Mouse (Mus musculus): ENCODE data around the gene Parp4. TPM values are rescaled to one million over a fixed set of nuclear protein-coding genes. Genes with fewer than 3 reads are reported as not detected.

Gene Parp4
- polyA plus RNA-seq (2015; fragmentation: Nextera tagmentation; extraction: Ambion mirVana) = 6.6 and 7.2 TPM in 2 replicates

DNA sequence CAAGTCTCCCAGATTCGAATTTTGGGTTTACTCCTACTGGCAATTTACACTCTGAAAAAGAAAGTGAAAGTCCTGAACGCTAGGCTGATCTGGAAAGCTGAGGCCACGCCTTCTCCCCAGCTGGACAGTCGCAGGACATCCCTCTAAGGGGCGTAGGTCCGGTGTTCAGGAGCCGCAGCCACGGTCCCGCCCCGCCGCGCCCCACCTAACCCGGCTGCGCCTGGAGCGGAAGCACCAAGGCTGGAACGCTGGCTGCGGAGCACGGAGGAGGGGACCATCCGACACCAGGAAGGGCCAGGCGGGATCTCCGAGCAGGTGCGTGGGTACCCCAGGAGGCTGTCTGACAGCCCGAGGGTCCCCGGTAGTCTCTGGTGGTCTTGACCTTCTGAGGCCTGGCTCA lies at the start of gene Parp4, which contains the start of gene Cenpj:
Gene Parp4, plus strand, starts transcription at position 204 of the 400 bp plus-strand sequence.
Gene Cenpj, minus strand, starts transcription at position 10 of the 400 bp plus-strand sequence.
- peak; percentile 9; the same call in 1 of the 2 replicates for TF ChIP-seq CTCF (IDR thresholded peaks at IDR 0.05; ENCODE audit: low read depth)
- TF ChIP-seq EP300 (optimal IDR thresholded peaks at IDR 0.05) = no peak
- Histone ChIP-seq H3K36me3 (ENCODE audit: control insufficient read depth, insufficient read depth, low read length) (no peaks in the 10 kb centered on the region), H3K4me3 (ENCODE audit: low read depth, low read length) (peak within 1 kb of the TSS; percentile 62), H3K4me1 (replicated peaks; ENCODE audit: control insufficient read depth, insufficient read depth) (no peaks in the 10 kb centered on the region), H3K27ac (replicated peaks) (peak within 1 kb of the TSS; percentile 75), H3K9ac (ENCODE audit: low read length) (peak within 1 kb of the TSS; percentile 67), H3K4me2 (replicated peaks; ENCODE audit: low read depth) (peak within 1 kb of the TSS; percentile 73), H3K27me3 (ENCODE audit: control insufficient read depth, insufficient read depth, low read length) (no peaks in the 10 kb centered on the region), H3K9me3 (ENCODE audit: control insufficient read depth, low read length) (no peaks in the 10 kb centered on the region)
- DNase-seq (ENCODE audit: low spot score) (peak; percentile 93), ATAC-seq (ENCODE audit: low FRiP score, low TSS enrichment) (peak; percentile 93)
- under 1% methylated on average over 24 of the region's 24 CpGs for WGBS

DNA sequence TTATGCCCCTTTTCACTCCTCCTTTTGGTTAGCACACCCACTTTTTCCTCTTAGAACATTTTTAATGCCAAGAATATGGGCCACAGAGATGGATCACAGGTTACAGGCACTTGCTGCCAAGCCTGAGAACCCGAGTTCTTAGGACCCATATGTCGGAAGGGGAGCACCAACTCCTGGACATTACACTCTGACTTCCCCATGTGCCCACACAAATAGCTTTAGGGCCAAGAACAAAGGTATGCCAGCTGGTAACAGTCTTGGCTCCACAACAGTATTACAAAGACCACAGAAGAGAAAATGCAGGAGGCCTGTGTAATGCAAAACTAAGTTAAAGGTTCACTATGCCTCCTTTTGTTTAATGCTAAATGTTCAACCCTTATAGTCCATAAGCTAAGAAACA lies 44.6 kb upstream of the Parp4 start:
- Histone ChIP-seq H3K9ac (ENCODE audit: low read length) (no peak overlapping the region), H3K36me3 (ENCODE audit: control insufficient read depth, insufficient read depth, low read length) (no peaks in the 10 kb centered on the region), H3K4me2 (replicated peaks; ENCODE audit: low read depth) (no peak overlapping the region), H3K4me3 (ENCODE audit: low read depth, low read length) (no peak overlapping the region), H3K4me1 (replicated peaks; ENCODE audit: control insufficient read depth, insufficient read depth) (no peaks in the 10 kb centered on the region), H3K27me3 (ENCODE audit: control insufficient read depth, insufficient read depth, low read length) (no peaks in the 10 kb centered on the region), H3K27ac (replicated peaks) (no peak overlapping the region), H3K9me3 (ENCODE audit: control insufficient read depth, low read length) (no peaks in the 10 kb centered on the region)
- no peak for TF ChIP-seq CTCF (IDR thresholded peaks at IDR 0.05; ENCODE audit: low read depth)
- no peak for TF ChIP-seq EP300 (optimal IDR thresholded peaks at IDR 0.05)
- DNase-seq (ENCODE audit: low spot score) (no peak), ATAC-seq (ENCODE audit: low FRiP score, low TSS enrichment) (no peak)
- WGBS = 85% methylated on average over 2 of the region's 2 CpGs

DNA sequence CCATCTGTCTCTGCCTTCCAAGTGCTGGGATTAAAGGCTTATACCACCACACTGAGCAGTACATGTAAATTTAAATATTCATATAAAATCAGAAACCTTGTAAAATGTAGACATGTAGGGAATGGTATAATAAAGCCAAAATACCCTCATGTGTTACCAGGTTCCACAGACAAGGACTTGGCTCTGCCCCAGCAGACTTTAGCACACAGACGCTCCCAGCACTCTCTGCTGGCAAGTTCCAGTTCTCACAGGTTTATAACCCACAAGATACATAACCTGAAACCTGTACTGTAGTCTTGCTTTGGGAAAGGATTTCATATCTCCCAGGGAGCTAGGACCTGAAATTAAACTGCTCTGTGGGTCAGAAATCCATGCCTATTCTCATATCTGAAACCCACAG lies 30.5 kb upstream of the Parp4 start:
- WGBS = 66% methylated on average over 1 of the region's 1 CpGs
- Histone ChIP-seq H3K4me3 (ENCODE audit: low read depth, low read length) (no peak overlapping the region), H3K4me2 (replicated peaks; ENCODE audit: low read depth) (no peak overlapping the region), H3K27ac (replicated peaks) (no peak overlapping the region), H3K36me3 (ENCODE audit: control insufficient read depth, insufficient read depth, low read length) (no peaks in the 10 kb centered on the region), H3K9me3 (ENCODE audit: control insufficient read depth, low read length) (no peaks in the 10 kb centered on the region), H3K27me3 (ENCODE audit: control insufficient read depth, insufficient read depth, low read length) (no peaks in the 10 kb centered on the region), H3K4me1 (replicated peaks; ENCODE audit: control insufficient read depth, insufficient read depth) (no peaks in the 10 kb centered on the region), H3K9ac (ENCODE audit: low read length) (no peak overlapping the region)
- no peak for ATAC-seq (ENCODE audit: low FRiP score, low TSS enrichment)
- DNase-seq (ENCODE audit: low spot score) = no peak
- TF ChIP-seq CTCF (IDR thresholded peaks at IDR 0.05; ENCODE audit: low read depth) (no peak), EP300 (optimal IDR thresholded peaks at IDR 0.05) (no peak)

DNA sequence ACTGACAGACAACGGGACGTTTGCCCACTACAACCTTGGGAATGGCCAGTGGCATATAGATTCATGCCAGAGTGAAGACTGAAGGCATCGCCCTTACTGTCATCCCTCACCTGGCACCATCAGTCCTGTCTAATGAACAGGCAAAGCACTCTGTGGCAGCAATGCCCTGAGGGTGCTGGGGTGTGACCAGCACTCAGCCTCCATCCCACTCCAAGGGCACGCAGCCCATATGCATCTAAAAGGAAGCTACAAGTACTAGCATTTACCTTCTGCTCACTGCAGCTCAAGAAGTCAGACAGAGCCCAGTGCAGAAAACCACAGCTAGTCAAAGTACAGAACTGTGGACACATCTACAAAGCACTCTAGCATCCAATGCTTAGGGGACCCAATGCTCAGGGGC lies 29.9 kb upstream of the Parp4 start:
- Histone ChIP-seq H3K36me3 (ENCODE audit: control insufficient read depth, insufficient read depth, low read length) (no peaks in the 10 kb centered on the region), H3K4me2 (replicated peaks; ENCODE audit: low read depth) (no peak overlapping the region), H3K9me3 (ENCODE audit: control insufficient read depth, low read length) (no peaks in the 10 kb centered on the region), H3K4me3 (ENCODE audit: low read depth, low read length) (no peak overlapping the region), H3K9ac (ENCODE audit: low read length) (no peak overlapping the region), H3K27me3 (ENCODE audit: control insufficient read depth, insufficient read depth, low read length) (no peaks in the 10 kb centered on the region), H3K27ac (replicated peaks) (no peak overlapping the region), H3K4me1 (replicated peaks; ENCODE audit: control insufficient read depth, insufficient read depth) (no peaks in the 10 kb centered on the region)
- no peak for ATAC-seq (ENCODE audit: low FRiP score, low TSS enrichment)
- no peak for DNase-seq (ENCODE audit: low spot score)
- 95% methylated on average over 4 of the region's 4 CpGs for WGBS
- TF ChIP-seq EP300 (optimal IDR thresholded peaks at IDR 0.05) (no peak), CTCF (IDR thresholded peaks at IDR 0.05; ENCODE audit: low read depth) (no peak)

DNA sequence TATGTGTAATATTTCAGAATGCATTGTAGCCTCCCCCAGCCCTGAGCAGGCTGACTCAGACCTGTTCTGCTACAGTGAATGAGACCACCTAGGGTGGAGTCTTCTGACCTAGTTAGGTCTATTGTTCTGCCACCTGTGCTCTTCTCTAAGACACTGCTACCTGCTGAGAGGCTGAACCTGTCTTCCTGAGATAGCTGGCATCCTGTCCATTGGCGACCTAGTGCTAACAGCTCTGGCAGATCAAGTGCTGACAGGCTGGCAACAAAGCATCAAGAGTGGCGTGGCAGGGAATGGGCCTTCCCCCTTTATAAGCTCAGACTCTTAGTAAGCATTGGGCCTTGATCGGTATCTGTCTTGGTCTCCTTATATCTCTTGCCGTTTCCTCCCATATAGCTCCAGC lies 24.5 kb upstream of the Parp4 start:
- DNase-seq (ENCODE audit: low spot score) (no peak), ATAC-seq (ENCODE audit: low FRiP score, low TSS enrichment) (no peak)
- no peak overlapping the region for H3K4me3 ChIP-seq (ENCODE audit: low read depth, low read length)
- H3K27me3 ChIP-seq (ENCODE audit: control insufficient read depth, insufficient read depth, low read length) = no peaks in the 10 kb centered on the region
- no peaks in the 10 kb centered on the region for H3K4me1 ChIP-seq (replicated peaks; ENCODE audit: control insufficient read depth, insufficient read depth)
- WGBS = 76% methylated on average over 4 of the region's 4 CpGs
- H3K36me3 ChIP-seq (ENCODE audit: control insufficient read depth, insufficient read depth, low read length) = no peaks in the 10 kb centered on the region
- H3K4me2 ChIP-seq (replicated peaks; ENCODE audit: low read depth) = no peak overlapping the region
- TF ChIP-seq EP300 (optimal IDR thresholded peaks at IDR 0.05) = no peak
- TF ChIP-seq CTCF (IDR thresholded peaks at IDR 0.05; ENCODE audit: low read depth) = no peak
- H3K9ac ChIP-seq (ENCODE audit: low read length) = no peak overlapping the region
- H3K9me3 ChIP-seq (ENCODE audit: control insufficient read depth, low read length) = no peaks in the 10 kb centered on the region
- H3K27ac ChIP-seq (replicated peaks) = no peak overlapping the region

DNA sequence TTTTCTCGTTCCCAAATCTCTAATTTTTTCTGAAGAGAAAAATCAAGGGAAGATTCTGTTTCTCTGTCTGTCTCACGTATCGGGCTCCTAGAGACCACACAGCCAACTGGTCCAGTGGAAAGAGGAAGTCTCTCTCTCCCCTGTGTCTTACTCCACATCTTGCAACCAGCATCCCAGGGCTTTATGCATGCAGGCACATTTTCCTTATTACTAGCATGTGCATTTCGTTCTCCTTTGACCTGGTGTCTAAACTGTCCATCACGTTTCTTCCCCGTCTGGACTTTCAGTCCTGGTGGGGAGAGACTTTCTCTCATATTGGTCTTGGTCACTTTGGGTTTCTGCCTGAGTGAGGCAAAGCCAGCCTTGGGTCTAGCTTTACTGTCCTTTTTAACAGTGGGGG lies 22.5 kb upstream of the Parp4 start:
- Histone ChIP-seq H3K27ac (replicated peaks) (no peak overlapping the region), H3K4me3 (ENCODE audit: low read depth, low read length) (no peak overlapping the region), H3K4me2 (replicated peaks; ENCODE audit: low read depth) (no peak overlapping the region), H3K9me3 (ENCODE audit: control insufficient read depth, low read length) (no peaks in the 10 kb centered on the region), H3K9ac (ENCODE audit: low read length) (no peak overlapping the region), H3K27me3 (ENCODE audit: control insufficient read depth, insufficient read depth, low read length) (no peaks in the 10 kb centered on the region), H3K4me1 (replicated peaks; ENCODE audit: control insufficient read depth, insufficient read depth) (no peaks in the 10 kb centered on the region), H3K36me3 (ENCODE audit: control insufficient read depth, insufficient read depth, low read length) (no peaks in the 10 kb centered on the region)
- 91% methylated on average over 6 of the region's 6 CpGs for WGBS
- no peak for DNase-seq (ENCODE audit: low spot score)
- TF ChIP-seq CTCF (IDR thresholded peaks at IDR 0.05; ENCODE audit: low read depth) (no peak), EP300 (optimal IDR thresholded peaks at IDR 0.05) (no peak)
- ATAC-seq (ENCODE audit: low FRiP score, low TSS enrichment) = no peak

Measured in stomach, postnatal 0 days (tissue).